Mouse (Mus musculus) hindbrain, embryonic 16.5 days (tissue): ENCODE measurements around the gene Irf9. TPM values are rescaled to one million over a fixed set of nuclear protein-coding genes. Genes with fewer than 3 reads are reported as not detected.

Experiments used
- ATAC-seq: fragments of 200-750 bp; cut with Nextera tagmentation; 2 replicates; pipeline ENCODE4 v1.8.0; 2017; ENCODE audit warnings: moderate TSS enrichment, moderate library complexity
- H3K27ac ChIP-seq: fragments of 300-500 bp; sonication (generic); 2 replicates; pipeline ENCODE4 v1.5.1; 2014; ENCODE audit warnings: low read depth, mild to moderate bottlenecking, control low read depth, low read length, moderate library complexity
- H3K27me3 ChIP-seq: fragments of 300-500 bp; sonication (generic); replicated peaks from 2 replicates; pipeline ENCODE4 v1.6.1; 2014; ENCODE audit warnings: low read length; ENCODE audit not compliant: control insufficient read depth, insufficient read depth
- H3K36me3 ChIP-seq: fragments of 300-500 bp; sonication (generic); 2 replicates; pipeline ENCODE4 v1.6.1; 2014; ENCODE audit warnings: mild to moderate bottlenecking, low read length, moderate library complexity, mixed read lengths; ENCODE audit not compliant: control insufficient read depth, insufficient read depth
- H3K4me1 ChIP-seq: fragments of 300-500 bp; sonication (generic); 2 replicates; pipeline ENCODE4 v1.6.1; 2014; ENCODE audit warnings: low read depth, low read length; ENCODE audit not compliant: control insufficient read depth, insufficient read depth
- H3K4me2 ChIP-seq: fragments of 300-500 bp; sonication (generic); 2 replicates; pipeline ENCODE4 v1.6.1; 2014; ENCODE audit warnings: mild to moderate bottlenecking, low read length, control low read depth, moderate library complexity
- H3K4me3 ChIP-seq: fragments of 300-500 bp; sonication (generic); 2 replicates; pipeline ENCODE4 v1.5.1; 2014; ENCODE audit warnings: mild to moderate bottlenecking, low read length, control low read depth, moderate library complexity
- H3K9ac ChIP-seq: fragments of 300-500 bp; sonication (generic); 2 replicates; pipeline ENCODE4 v1.6.1; 2014; ENCODE audit warnings: low read depth, mild to moderate bottlenecking, control low read depth, low read length, moderate library complexity
- H3K9me3 ChIP-seq: fragments of 300-500 bp; sonication (generic); 2 replicates; pipeline ENCODE4 v1.6.1; 2014; ENCODE audit warnings: mild to moderate bottlenecking, low read length, moderate library complexity; ENCODE audit not compliant: control insufficient read depth
- WGBS: fragments of 180-500 bp; shearing (Covaris S2); extraction: QIAGEN DNeasy Blood & Tissue Kit; methylation state at CpG from one replicate; pipeline ENCODE4 v1.1.7; 2014; 5-methylcytosine and 5-hydroxymethylcytosine counted together
- polyA plus RNA-seq: library from polyadenylated mRNA; unstranded; fragments of >200 nt; fragmentation: Nextera tagmentation; extraction: Ambion mirVana; gene quantifications from 2 replicates; pipeline ENCODE4 v1.2.1, GENCODE M21; 2015

Gene Irf9
- polyA plus RNA-seq, 1 experiment from 2014 or later = 9.7 TPM

- no peaks in the 10 kb centered on the region for H3K9me3 ChIP-seq
- ATAC-seq = no peak
- H3K27ac ChIP-seq = no peak overlapping the region
- H3K36me3 ChIP-seq = peaks cover 75% of the 10 kb centered on the region
- H3K4me1 ChIP-seq = no peaks in the 10 kb centered on the region
- no peak overlapping the region for H3K4me2 ChIP-seq
- no peak overlapping the region for H3K9ac ChIP-seq
- WGBS = 88% methylated on average over 27 of the region's 27 CpGs
- no peaks in the 10 kb centered on the region for H3K27me3 ChIP-seq
- H3K4me3 ChIP-seq = no peak overlapping the region
Measured at GRCm38 (mm10) chr14:55628077-55628827, 24.9 kb downstream of the Irf9 start.

GRCm38 (mm10) chr14:55629312-55629711 lies 25.9 kb downstream of the Irf9 start:
- Histone ChIP-seq H3K4me1 (no peaks in the 10 kb centered on the region; the same call in 1 of the 2 replicates), H3K27ac (no peak overlapping the region), H3K9me3 (no peaks in the 10 kb centered on the region), H3K36me3 (peaks cover 79% of the 10 kb centered on the region), H3K9ac (no peak overlapping the region), H3K4me3 (no peak overlapping the region), H3K4me2 (no peak overlapping the region), H3K27me3 (no peaks in the 10 kb centered on the region)
- no peak for ATAC-seq
- WGBS = 55% methylated on average over 5 of the region's 5 CpGs

GRCm38 (mm10) chr14:55634874-55635522 lies 31.6 kb downstream of the Irf9 start:
- Histone ChIP-seq H3K4me3 (peak overlapping the region; percentile 61), H3K36me3 (peaks cover 46% of the 10 kb centered on the region), H3K9me3 (no peaks in the 10 kb centered on the region), H3K27me3 (no peaks in the 10 kb centered on the region), H3K27ac (peak overlapping the region; percentile 74), H3K4me2 (peak overlapping the region; percentile 77), H3K4me1 (peaks cover 11% of the 10 kb centered on the region), H3K9ac (peak overlapping the region; percentile 75)
- peak; percentile 77 for ATAC-seq
- WGBS = 2% methylated on average over 23 of the region's 23 CpGs

GRCm38 (mm10) chr14:55635523-55636007 lies 32.2 kb downstream of the Irf9 start, which contains the start of gene Ipo4:
TSS of gene Ipo4 (minus strand) at chr14:55635957.
- Histone ChIP-seq H3K4me3 (peak within 1 kb of the TSS; percentile 61), H3K27me3 (no peaks in the 10 kb centered on the region), H3K27ac (peak within 1 kb of the TSS; percentile 74), H3K4me2 (peak within 1 kb of the TSS; percentile 77), H3K9ac (peak within 1 kb of the TSS; percentile 75), H3K4me1 (peaks cover 11% of the 10 kb centered on the region), H3K9me3 (no peaks in the 10 kb centered on the region), H3K36me3 (peaks cover 43% of the 10 kb centered on the region)
- ATAC-seq = peak; percentile 91
- 1% methylated on average over 29 of the region's 33 CpGs for WGBS

GRCm38 (mm10) chr14:55637795-55638194 lies 34.4 kb downstream of the Irf9 start, which contains the start of gene Gm49378:
TSS of gene Gm49378 (minus strand) at chr14:55637895.
- no peak within 1 kb of the TSS for H3K27ac ChIP-seq
- no peak within 1 kb of the TSS for H3K4me2 ChIP-seq
- H3K9ac ChIP-seq = no peak within 1 kb of the TSS
- H3K4me3 ChIP-seq = no peak within 1 kb of the TSS
- peaks cover 27% of the 10 kb centered on the region for H3K36me3 ChIP-seq
- no peaks in the 10 kb centered on the region for H3K27me3 ChIP-seq
- ATAC-seq = no peak
- 96% methylated on average over 9 of the region's 9 CpGs for WGBS
- peaks cover 18% of the 10 kb centered on the region for H3K4me1 ChIP-seq
- no peaks in the 10 kb centered on the region for H3K9me3 ChIP-seq

GRCm38 (mm10) chr14:55640816-55641215 lies 37.4 kb downstream of the Irf9 start:
- H3K36me3 ChIP-seq = peaks cover 17% of the 10 kb centered on the region
- 97% methylated on average over 14 of the region's 14 CpGs for WGBS
- H3K27ac ChIP-seq = no peak overlapping the region

GRCm38 (mm10) chr14:55641291-55641690 lies 37.9 kb downstream of the Irf9 start:
- no peak overlapping the region for H3K4me2 ChIP-seq
- no peaks in the 10 kb centered on the region for H3K27me3 ChIP-seq
- no peak overlapping the region for H3K9ac ChIP-seq
- 95% methylated on average over 13 of the region's 13 CpGs for WGBS
- H3K4me3 ChIP-seq = no peak overlapping the region
- H3K9me3 ChIP-seq = no peaks in the 10 kb centered on the region
- H3K4me1 ChIP-seq = peaks cover 19% of the 10 kb centered on the region
- H3K27ac ChIP-seq = no peak overlapping the region
- H3K36me3 ChIP-seq = peaks cover 17% of the 10 kb centered on the region
- ATAC-seq = no peak

More at GRCm38 (mm10) chr14:55640816-55641215, 37.4 kb downstream of the Irf9 start:
- Histone ChIP-seq H3K4me2 (no peak overlapping the region), H3K27me3 (no peaks in the 10 kb centered on the region), H3K9me3 (no peaks in the 10 kb centered on the region), H3K4me1 (peaks cover 23% of the 10 kb centered on the region), H3K4me3 (no peak overlapping the region), H3K9ac (no peak overlapping the region)
- ATAC-seq = no peak

- ATAC-seq = peak; percentile 24; the same call in 1 of the 2 replicates
- peak overlapping the region; percentile 87 for H3K4me2 ChIP-seq
- no peaks in the 10 kb centered on the region for H3K27me3 ChIP-seq
- no peaks in the 10 kb centered on the region for H3K9me3 ChIP-seq
- peak overlapping the region; percentile 96 for H3K27ac ChIP-seq
- H3K9ac ChIP-seq = peak overlapping the region; percentile 85
- H3K4me3 ChIP-seq = peak overlapping the region; percentile 84
- H3K36me3 ChIP-seq = peaks cover 16% of the 10 kb centered on the region
- H3K4me1 ChIP-seq = peaks cover 18% of the 10 kb centered on the region
- 21% methylated on average over 8 of the region's 8 CpGs for WGBS
Measured at GRCm38 (mm10) chr14:55642679-55643059, 39.3 kb downstream of the Irf9 start.
